Mouse (Mus musculus): ENCODE data around the gene Acot11. TPM values are rescaled to one million over a fixed set of nuclear protein-coding genes. Genes with fewer than 3 reads are reported as not detected.
A peak's percentile ranks its signal among the peaks of the same experiment; 100 is the strongest.

The Acot11 gene
- total and polyA plus RNA-seq, 3 experiments, result 2.3 to 6.8 (median 4.3) TPM

- Histone ChIP-seq H3K27ac (ENCODE audit: insufficient read depth, low read depth) (peak overlapping the region; percentile 97), H3K9ac (ENCODE audit: insufficient read depth, low read depth) (peak overlapping the region; percentile 37; the same call in 1 of the 2 replicates), H3K79me2 (replicated peaks; ENCODE audit: control insufficient read depth, extremely low read depth, insufficient read depth, poor library complexity, severe bottlenecking) (no peaks in the 10 kb centered on the region; the same call in 1 of the 2 replicates), H3K4me2 (ENCODE audit: insufficient read depth, low read depth, poor library complexity, severe bottlenecking) (peak overlapping the region; percentile 87), H3K27me3 (replicated peaks) (no peaks in the 10 kb centered on the region), H3K4me3 (replicated peaks in 1 of 3; ENCODE audit: low read depth in 2 of 3, low read length in 2 of 3, poor library complexity in 1 of 3) (peak overlapping the region; percentile 45 to 47 (median 46)), H3K9me3 (replicated peaks; ENCODE audit: low read length) (no peaks in the 10 kb centered on the region), H3K4me1 (ENCODE audit: control insufficient read depth in 1 of 2, insufficient read depth in 2 of 2) (peaks cover 44 to 86% of the 10 kb centered on the region in 2 experiments), H3K36me3 (replicated peaks in 1 of 2; ENCODE audit: control insufficient read depth in 1 of 2, insufficient read depth in 1 of 2, low read length in 1 of 2) (peaks cover 0 to 13% of the 10 kb centered on the region in 2 experiments)
- in situ Hi-C loops (cut with MboI; ENCODE audit: low pct_ligation_motif_present, low pct_unique_long_range_greater_than_20kb, low sequenced_read_pairs) (loop anchor here (10.0 kb wide), 1 partner anchor 155 kb away; no protein-coding TSS in a partner anchor), dilution Hi-C loops (cut with MboI; ENCODE audit: extremely low pct_ligation_motif_present, extremely low pct_unique_long_range_greater_than_20kb, low sequenced_read_pairs) (no loop called here)
- DNase-seq (ENCODE audit: extremely low read depth), result peak; percentile 57
- TF ChIP-seq MEF2A (IDR thresholded peaks at IDR 0.05; ENCODE audit: borderline replicate concordance, low read depth, low read length), result peak; percentile 29; the same call in 1 of the 2 replicates
- TF ChIP-seq POLR2A (IDR thresholded peaks at IDR 0.05; ENCODE audit: low read depth, low read length), result peak; percentile 44; the same call in 1 of the 2 replicates
- no peak for TF ChIP-seq PAX5 (IDR thresholded peaks at IDR 0.05; ENCODE audit: low read length)
- TF ChIP-seq TBP (conservative IDR thresholded peaks at IDR 0.05; ENCODE audit: low read depth, low read length), result no peak
- TF ChIP-seq MYC (IDR thresholded peaks at IDR 0.05; ENCODE audit: low read depth, low read length), result no peak
- no peak for TF ChIP-seq MAX (IDR thresholded peaks at IDR 0.05; ENCODE audit: low read length)
- peak; percentile 45; the same call in 1 of the 2 replicates for TF ChIP-seq MAFK (IDR thresholded peaks at IDR 0.05; ENCODE audit: insufficient replicate concordance, low read length)
- TF ChIP-seq BHLHE40 (IDR thresholded peaks at IDR 0.05; ENCODE audit: low read depth, low read length), result 0 out of 2 replicates have a peak, but pooled peaks have one; percentile 2
- no peak for TF ChIP-seq GABPA (IDR thresholded peaks at IDR 0.05; ENCODE audit: insufficient replicate concordance, low read depth, low read length)
- TF ChIP-seq UBTF (IDR thresholded peaks at IDR 0.05; ENCODE audit: low read depth, low read length), result 0 out of 2 replicates have a peak, but pooled peaks have one; percentile 32
- no peak for TF ChIP-seq ELF1 (IDR thresholded peaks at IDR 0.05; ENCODE audit: low read depth, low read length)
- no peak for TF ChIP-seq POLR2AphosphoS2 (IDR thresholded peaks at IDR 0.05; ENCODE audit: low read depth, low read length)
- TF ChIP-seq EP300 (IDR thresholded peaks at IDR 0.05; ENCODE audit: low read length), result peak; percentile 54; the same call in 1 of the 2 replicates
- TF ChIP-seq ETS1 (conservative IDR thresholded peaks at IDR 0.05; ENCODE audit: low read depth, low read length), result peak; percentile 37
- TF ChIP-seq NRF1 (IDR thresholded peaks at IDR 0.05; ENCODE audit: low read depth, low read length), result no peak
- peak; percentile 78; the same call in 1 of the 2 replicates for TF ChIP-seq MAZ (IDR thresholded peaks at IDR 0.05; ENCODE audit: low read depth, low read length)
- peak; percentile 58; the same call in 1 of the 2 replicates for TF ChIP-seq IRF4 (IDR thresholded peaks at IDR 0.05; ENCODE audit: low read depth, low read length)
- TF ChIP-seq SMC3 (IDR thresholded peaks at IDR 0.05; ENCODE audit: low read depth, low read length), result no peak
- no peak for TF ChIP-seq E2F4 (IDR thresholded peaks at IDR 0.05; ENCODE audit: insufficient replicate concordance, low read depth, low read length)
- no peak for TF ChIP-seq ZKSCAN1 (IDR thresholded peaks at IDR 0.05; ENCODE audit: borderline replicate concordance, low read depth, low read length)
- TF ChIP-seq CTCF (conservative IDR thresholded peaks at IDR 0.05 in 1 of 2, IDR thresholded peaks at IDR 0.05 in 1 of 2; ENCODE audit: low read depth in 2 of 2, low read length in 2 of 2), result no peak
- TF ChIP-seq RAD21 (IDR thresholded peaks at IDR 0.05; ENCODE audit: low read depth, low read length), result no peak
- TF ChIP-seq RCOR1 (conservative IDR thresholded peaks at IDR 0.05; ENCODE audit: low read depth, low read length), result no peak
- TF ChIP-seq CHD1 (IDR thresholded peaks at IDR 0.05; ENCODE audit: low read depth, low read length), result 0 out of 2 replicates have a peak, but pooled peaks have one; percentile 60
- TF ChIP-seq MXI1 (IDR thresholded peaks at IDR 0.05; ENCODE audit: low read depth, low read length), result no peak; the same call in 1 of the 2 replicates
- TF ChIP-seq SIN3A (IDR thresholded peaks at IDR 0.05; ENCODE audit: low read length), result no peak; the same call in 1 of the 2 replicates
- no peak for TF ChIP-seq JUND (conservative IDR thresholded peaks at IDR 0.05; ENCODE audit: low read depth, low read length)
- 0 out of 2 replicates have a peak, but pooled peaks have one; percentile 20 for TF ChIP-seq ZNF384 (IDR thresholded peaks at IDR 0.05; ENCODE audit: low read depth, low read length)
- no peak for TF ChIP-seq NELFE (IDR thresholded peaks at IDR 0.05; ENCODE audit: low read depth, low read length)
- 0 out of 2 replicates have a peak, but pooled peaks have one; percentile 20 for TF ChIP-seq CHD2 (IDR thresholded peaks at IDR 0.05; ENCODE audit: low read length)
- no peak for TF ChIP-seq ZMIZ1 (IDR thresholded peaks at IDR 0.05; ENCODE audit: low read depth, low read length)
- TF ChIP-seq USF2 (conservative IDR thresholded peaks at IDR 0.05; ENCODE audit: low read depth, low read length), result no peak
- TF ChIP-seq JUN (IDR thresholded peaks at IDR 0.05; ENCODE audit: insufficient read depth, low read depth, low read length), result no peak; the same call in 1 of the 2 replicates
- TF ChIP-seq HCFC1 (IDR thresholded peaks at IDR 0.05; ENCODE audit: low read depth, low read length), result no peak
- TF ChIP-seq TCF12 (IDR thresholded peaks at IDR 0.05; ENCODE audit: low read depth, low read length), result peak; percentile 59
- no peak for TF ChIP-seq ZC3H11A (IDR thresholded peaks at IDR 0.05; ENCODE audit: low read depth, low read length)
- no peak for TF ChIP-seq KAT2A (IDR thresholded peaks at IDR 0.05; ENCODE audit: insufficient replicate concordance, low read length)
- TF ChIP-seq USF1 (IDR thresholded peaks at IDR 0.05; ENCODE audit: low read depth, low read length), result no peak
Measured at GRCm38 (mm10) chr4:106789705-106790104, 15.1 kb downstream of the Acot11 start.

Measured in CH12.LX (cell line).